Mouse (Mus musculus): ENCODE measurements at regions not wholly inside any gene's neighbourhood (a gene's known extent, or its start where the extent isn't known, plus 50 kb on each side); places are given as distances from the start of the nearest gene placed in this dataset.
"Not testable (repeated sequence)": the region's sequence is repeated elsewhere in the genome, so short reads cannot be mapped to it uniquely, and the experiment has no call there.

DNA sequence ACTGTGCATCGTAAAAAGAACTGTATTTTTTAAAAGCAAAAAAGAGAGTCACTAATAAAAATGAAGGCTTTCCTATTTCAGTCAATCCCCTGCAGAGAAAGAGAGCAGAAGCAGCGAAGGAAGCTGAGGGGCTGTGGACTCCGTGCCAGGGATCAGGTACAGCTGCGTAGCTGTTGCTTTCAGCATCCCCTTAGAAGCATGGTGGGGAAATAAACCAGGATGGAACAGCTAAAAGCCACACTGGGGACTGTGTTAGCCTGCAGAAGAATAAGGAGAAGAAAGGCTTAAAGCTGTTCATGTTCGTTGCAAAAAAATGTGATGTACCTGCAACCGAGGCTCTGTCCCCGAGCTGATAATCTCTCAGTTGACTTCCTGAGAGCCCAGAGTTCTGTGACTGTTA is 1302.6 kb upstream of the Sel1l start:
- no peak for DNase-seq (ENCODE audit: low spot score)

DNA sequence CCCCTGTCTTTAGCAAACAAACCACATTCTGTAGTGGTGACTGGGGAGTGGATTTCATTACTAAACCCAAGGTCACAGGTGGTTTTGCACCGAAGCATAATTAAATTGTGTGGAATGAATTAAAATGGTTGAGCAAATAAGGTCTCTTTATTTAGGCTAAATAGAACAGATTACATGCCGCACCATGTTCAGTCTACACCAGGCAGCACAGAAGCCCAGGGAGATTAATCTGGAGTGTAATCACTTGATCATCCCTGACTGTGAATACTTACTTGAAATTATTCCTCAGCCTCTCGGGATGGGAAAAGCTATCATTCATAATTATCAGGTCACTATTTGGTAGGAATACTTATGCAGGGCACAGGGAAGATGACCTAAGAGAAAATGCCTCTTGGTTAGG is 1293.3 kb upstream of the Sel1l start:
- DNase-seq (ENCODE audit: low spot score): no peak

DNA sequence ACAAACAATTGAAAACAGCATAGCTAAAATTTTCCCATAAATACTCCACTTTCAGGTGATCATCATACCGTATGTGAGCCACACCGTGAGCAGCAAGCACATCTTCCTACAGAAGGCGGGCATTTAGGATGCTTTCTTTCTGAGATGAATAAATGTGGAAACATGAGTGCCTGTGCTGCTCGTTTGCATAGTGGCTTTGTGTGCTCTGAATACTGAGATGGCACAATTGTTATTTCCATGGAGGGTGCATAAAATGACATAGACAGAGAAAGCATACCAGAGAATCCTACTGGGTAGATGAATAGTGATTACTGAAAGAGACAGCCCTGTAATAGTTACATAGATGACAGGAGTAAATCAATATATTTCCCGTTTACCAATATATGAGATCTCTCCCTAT is 1287.4 kb upstream of the Sel1l start:
- DNase-seq (ENCODE audit: low spot score): no peak

DNA sequence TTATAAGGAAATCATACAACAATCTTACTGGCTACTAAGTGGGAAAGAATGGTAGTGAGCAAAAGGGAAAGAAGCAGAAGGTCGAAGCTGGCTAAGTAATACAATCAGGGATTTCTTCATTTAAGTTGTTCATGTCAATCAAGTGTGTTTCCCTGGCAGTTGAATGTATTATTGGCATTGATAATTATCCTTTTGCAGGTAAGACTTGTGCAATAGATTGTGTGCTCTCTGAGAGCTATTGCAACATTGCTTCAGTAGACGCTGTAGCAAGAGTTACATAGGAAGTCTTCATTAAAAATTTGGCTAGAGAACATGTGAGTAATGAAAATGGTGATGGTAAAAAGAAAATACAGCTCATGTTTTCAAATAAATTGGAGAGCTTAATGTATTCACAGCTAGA is 1273.3 kb upstream of the Sel1l start:
- no peak for DNase-seq (ENCODE audit: low spot score)

DNA sequence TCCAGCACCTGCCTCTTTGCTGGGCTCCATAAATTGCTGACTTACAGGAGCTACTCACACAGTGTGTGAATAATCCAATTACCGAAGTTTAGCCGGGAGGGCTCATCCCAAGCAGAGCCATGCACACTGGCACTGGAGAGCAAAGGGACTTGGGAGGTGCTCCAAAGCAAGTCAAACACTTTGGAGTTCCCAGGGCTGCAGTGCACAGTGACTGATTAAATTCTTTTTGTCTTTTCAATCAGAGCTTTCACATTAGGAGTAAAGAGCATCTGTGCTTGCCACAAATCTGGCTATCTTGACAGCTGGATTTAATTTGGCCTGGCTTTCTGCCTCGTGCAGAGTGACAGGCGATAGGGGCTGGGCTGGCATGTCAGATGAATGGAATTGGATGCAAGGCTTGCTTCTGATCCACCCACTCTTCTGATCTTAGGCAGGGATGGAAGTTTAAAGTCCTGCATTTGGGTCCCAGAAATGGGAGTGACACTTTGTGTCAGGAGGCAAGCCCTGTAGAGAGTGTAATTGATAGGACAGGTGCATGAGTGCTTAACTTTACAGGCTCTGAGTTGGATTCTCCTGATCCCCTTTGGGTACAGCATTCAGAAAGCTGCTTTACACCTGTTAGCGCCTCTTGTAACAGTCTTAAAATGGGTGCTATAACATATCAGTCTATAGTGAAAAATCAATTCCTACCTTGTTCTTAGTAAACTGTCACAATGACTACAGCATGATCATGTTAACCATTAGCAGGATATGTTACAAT is 1239.3 kb upstream of the Sel1l start:
- no peak for DNase-seq (ENCODE audit: low spot score)

DNA sequence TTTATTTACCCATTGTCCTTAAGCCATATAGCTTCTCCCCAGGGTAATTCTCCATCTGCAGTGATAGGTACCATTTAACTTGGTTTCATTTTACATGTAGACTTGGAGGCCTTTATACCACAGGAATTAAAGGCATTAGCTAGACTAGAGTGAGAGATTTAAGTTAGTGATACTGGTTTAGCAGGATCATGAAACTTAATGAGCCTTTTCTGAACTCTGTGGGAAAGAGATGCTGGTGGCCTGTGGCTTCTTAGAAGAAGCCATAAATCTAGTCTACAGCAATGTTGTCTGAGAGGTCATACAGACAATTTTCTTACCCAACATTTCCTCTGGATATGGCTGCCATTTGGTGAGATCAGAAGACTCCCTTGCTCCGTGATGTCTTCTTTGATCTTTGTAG is 1214.9 kb upstream of the Sel1l start:
- no peak for DNase-seq (ENCODE audit: low spot score)

DNA sequence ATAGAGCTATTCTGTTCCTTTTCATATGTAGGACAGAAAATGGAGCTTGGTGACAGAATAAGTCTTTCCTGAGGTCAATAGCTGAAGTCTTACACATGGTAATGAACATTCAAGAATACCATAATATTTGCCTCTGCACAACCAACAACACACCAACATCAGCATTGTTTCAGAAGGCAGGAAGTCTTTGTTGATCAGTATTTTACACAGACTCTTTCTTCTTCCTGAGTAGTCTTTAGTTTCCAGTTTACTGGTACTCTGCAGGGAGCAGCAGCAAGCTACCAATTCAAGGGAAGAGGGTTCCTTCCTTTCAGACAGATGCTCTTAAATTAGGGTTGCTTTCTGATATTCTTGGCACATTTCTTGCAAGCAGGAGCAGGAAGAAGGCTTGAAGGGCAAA is 1170.7 kb upstream of the Sel1l start:
- no peak for DNase-seq (ENCODE audit: low spot score)

DNA sequence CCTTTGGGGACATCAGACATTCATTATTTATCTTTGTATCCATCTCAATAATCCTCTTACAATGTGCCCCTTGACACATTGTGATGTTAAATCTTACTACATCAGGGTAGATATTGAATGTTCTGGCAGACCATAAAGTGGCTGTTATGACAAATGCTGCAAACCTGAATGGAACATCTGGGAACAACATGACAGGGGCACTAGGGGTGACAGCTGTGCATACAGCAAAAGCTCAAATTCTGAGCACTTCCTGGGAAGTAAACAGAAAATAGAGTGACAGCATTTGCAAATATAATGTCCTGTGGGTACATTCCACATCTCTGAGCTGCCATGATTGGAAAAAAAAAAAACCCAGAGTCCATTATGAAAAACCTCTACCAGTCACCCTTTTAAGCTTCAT is 1162.6 kb upstream of the Sel1l start:
- DNase-seq (ENCODE audit: low spot score): no peak

DNA sequence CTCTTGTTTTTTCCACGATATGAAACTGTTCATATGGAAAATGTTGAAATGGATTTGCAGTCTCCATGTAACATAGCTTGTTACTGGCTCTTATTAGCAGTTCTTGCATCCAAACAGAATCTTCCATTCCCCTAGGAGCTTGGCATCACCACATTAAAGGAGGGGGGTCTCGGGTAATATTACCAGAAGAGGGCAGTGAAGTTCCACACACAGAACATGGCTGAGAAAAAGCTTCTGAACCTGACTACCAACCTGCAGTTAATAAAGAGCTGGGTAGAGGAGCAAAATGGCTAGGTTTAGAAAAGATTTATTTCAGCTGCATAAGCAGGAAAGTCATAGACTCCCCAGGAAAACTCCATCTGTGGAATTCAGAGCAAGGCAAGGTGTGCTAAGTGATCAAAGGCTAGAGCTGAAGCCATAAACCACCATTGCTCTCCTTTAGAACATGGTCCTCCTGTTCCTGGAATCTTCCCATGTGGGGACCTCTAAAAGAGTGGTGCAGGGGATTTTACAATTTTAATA is 1157.9 kb upstream of the Sel1l start:
- DNase-seq (ENCODE audit: low spot score): no peak

DNA sequence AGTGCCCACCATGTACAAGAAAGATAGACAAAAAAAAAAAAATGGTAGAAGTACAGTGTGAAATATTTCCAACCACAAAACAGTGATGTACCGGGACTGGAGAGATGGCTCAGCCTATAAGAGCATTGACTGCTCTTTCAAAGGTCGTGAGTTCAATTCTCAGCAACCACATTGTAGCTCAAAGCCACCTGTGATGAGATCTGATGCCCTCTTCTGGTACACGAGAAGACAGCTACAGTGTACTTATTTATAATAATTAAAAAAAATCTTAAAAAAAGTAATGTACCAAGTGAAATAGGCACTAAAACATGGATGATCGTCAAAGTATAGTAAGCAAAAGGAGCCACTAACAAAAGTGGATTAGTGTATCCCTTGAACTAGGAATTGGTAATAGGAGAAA is 1154.2 kb upstream of the Sel1l start:
- DNase-seq (ENCODE audit: low spot score): no peak

DNA sequence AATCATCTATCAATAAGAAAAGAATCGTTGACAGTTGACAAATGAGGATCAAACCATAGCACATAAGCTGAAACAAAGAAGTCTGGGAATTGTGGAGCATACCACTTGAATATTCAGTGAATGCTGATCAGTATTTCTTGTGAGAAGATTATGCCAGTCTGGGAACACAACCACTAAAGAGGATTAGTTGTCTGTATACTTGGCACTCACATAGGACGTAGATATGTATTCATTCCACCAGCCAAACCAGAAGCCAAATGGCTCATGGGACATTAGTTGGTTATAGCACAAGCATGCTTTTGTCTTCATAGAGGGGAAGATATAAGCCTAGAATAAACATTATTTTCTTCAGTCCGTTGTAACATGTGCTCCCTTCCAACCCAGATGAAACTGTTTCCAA is 1126.7 kb upstream of the Sel1l start:
- DNase-seq (ENCODE audit: low spot score): no peak

DNA sequence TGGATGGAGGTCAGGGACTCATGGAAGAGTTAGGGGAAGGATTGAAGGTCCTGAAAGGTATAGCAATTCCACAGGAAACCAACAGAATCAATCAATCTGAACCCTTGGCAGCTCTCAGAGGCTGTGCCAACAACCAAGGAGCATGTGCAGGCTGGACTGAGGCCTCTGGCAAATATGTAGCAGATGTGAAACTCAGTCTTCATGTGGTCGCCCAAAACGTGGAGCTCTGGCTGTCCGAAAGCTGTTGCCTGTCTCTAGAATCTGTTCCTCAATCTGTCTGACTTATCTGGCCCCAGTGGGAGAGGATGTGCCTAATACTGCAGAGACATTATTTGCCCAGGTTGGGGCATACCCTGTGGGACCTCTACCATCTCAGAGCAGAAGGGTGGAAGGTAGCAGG is 1095.4 kb upstream of the Sel1l start:
- DNase-seq (ENCODE audit: low spot score): no peak

DNA sequence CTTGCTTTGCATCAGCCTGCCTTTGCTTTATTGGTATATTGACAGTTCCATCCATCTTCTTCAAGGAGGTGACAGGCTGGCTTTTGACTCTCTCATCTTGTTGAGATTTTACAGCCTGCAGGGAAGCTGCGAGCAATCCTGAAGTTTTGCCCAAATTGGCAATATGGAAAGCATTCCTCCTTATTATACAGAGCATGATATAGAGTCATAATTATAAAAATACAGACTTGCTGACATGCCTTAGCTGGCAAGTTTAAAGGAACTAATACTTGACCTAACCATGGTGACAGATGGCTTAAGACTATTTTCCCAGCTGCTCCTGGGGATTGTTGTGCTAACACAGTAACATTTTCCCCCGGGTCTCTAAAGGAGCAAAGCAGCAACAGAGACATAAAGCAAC is 1078.6 kb upstream of the Sel1l start:
- no peak for DNase-seq (ENCODE audit: low spot score)

DNA sequence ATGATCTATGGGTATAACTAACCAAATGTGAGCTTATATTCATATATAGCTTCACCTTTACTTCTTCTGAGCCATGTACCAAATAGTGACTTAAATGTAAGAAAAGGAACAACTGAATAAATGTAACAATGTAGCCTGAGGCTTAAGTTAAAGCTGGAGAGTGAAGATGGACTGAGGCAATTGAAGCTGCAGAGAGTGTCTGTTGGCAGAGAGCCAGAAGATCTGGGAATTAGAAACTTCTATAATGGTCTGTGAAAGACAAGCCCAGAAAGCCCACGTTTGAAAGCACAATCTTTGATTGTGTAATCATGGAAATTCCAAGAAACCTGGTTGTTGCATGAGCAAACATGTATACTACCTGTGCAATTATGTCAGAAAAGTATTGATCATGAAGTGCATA is 1078.0 kb upstream of the Sel1l start:
- DNase-seq (ENCODE audit: low spot score): no peak

DNA sequence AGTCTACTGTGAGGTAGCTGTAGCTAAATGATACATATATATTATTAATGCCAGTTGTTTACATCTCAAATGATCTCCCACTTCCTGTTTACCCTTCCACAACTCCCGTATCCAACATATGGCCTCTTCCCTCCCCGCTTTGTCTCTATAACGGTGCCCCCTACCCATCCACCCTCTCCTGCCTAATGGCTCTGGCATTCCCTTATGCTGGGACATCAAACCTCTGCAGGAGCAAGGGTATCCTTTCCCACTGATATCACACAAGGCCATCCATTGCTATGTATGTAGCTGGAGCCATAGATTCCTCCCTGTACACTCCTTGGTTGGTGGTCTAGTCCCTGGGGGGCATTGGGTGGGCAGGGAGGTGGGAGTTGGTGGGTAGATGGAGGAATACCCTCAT is 1071.0 kb upstream of the Sel1l start:
- no peak for DNase-seq (ENCODE audit: low spot score)

DNA sequence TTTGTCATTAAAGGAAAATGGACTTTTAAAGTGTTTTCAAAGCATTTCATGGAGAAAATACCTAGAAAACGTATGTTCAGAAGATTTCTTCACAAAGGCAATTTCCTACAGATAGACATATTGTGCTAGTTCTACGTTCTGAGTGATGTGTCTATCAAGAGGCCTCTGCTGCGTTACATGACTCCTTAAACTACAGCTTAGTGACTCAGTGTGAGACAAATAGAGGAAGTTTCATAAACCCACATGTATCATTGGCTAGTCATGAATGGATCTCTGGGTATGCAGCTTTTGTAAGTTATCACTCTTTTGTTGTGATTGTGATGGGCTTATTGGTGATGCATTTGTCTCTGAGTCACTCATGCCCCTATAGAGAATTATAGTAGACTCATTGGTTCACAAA is 1067.3 kb upstream of the Sel1l start:
- no peak for DNase-seq (ENCODE audit: low spot score)

DNA sequence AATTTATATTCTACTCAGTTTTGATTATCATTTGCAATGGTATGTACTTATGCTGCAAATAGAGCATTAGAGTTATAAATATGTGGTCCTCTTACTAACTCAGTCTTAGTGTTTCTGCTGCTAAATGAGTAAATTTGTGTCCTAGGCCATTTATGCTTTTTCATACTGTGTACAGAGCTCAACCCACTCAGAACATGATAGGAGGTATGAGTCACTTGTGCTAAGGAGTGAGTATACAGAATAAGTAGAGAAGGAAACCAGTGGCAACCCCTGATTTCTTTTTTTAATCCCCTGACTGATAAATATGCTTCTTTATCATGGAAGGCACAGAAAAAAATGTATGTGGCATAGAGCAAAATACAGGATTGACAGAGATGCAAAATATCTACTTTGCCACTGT is 1066.8 kb upstream of the Sel1l start:
- no peak for DNase-seq (ENCODE audit: low spot score)

DNA sequence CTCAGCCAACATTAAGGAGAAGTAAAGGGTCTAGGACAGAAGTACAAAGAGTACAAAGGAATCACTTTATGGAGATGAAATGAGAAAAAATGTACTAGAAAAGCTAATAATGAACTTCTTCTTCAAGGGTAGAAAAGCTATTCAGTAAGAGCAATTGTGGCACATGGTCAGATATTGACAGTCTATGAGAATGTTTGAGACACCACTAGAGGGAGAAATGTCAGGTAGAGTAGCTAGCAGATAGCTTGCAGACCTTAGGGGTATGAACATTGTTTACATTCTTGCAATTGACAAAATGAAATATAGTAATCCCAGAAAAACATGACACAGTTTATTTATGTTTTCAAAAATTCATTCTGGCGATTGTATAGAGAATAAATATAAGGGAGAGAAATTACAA is 1066.2 kb upstream of the Sel1l start:
- DNase-seq (ENCODE audit: low spot score): no peak

DNA sequence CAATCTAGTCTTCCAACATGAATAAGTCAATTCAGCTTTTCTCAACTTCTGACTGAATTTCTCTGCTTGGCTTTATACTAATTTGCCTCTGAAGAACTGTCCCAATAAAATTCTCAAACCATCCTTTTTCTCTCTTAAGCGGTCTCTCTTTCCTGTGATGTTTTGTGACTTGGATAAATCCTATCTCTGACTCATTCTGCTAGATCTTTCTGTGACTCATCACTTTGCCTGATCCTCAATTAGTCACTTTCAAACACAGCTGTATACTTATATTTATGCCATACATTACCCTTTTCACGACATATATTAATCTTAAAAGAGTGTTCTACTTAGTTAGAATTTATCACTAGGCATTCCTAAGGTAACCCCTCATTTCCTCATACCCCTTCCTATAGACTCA is 1055.4 kb upstream of the Sel1l start:
- no peak for DNase-seq (ENCODE audit: low spot score)

DNA sequence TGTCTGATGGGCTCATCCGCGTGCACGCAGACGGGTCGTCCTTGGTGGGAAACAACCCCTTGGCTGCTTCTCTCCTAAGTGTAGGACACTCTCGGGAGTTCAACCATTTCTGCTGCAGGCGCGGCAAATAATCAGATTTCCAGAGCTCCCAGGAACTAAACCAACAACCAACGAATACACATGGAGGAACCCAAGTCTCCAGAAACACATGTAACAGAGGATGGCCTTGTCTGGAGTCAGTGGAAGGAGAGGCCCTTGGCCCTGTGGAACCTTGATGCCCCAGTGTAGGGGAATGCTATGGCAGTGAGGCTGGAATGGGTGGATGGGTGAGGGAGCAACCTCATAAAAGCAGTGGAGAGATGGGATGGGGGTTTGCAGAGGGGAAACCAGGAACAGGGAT is 1043.4 kb upstream of the Sel1l start:
- no peak for DNase-seq (ENCODE audit: low spot score)

DNA sequence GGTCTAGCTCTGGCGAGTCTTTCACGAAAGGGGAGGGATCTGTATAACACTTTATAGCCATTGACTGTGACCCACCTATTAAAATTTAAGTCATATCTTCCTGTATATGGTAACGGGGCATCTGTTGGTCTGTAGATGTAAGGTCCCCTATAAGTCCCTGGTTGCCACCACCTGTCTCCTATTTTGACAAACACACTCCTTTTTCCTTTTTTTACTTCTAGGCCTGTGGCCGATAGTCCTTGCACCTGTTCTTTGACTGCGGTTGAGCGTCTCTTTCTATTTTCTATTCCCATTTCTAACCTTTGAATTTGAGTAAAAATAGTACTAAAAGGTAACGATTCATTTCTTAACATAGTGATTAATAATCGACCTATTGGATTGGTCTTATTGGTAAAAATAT is 1042.7 kb upstream of the Sel1l start:
- DNase-seq (ENCODE audit: low spot score): not testable (repeated sequence)

DNA sequence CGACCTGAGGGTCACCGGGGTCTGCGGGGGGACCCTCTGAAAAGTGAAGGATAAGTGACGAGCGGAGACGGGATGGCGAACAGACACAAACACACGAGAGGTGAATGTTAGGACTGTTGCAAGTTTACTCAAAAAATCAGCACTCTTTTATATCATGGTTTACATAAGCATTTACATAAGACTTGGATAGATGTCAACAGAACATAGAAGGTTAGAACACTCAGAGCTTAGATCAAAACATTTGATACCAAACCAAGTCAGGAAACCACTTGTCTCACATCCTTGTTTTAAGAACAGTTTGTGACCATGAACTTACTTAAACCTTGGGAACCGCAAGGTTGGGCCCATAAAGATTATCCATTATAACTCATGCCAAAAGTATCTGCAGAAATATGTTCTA is 1042.2 kb upstream of the Sel1l start:
- not testable (repeated sequence) for DNase-seq (ENCODE audit: low spot score)

DNA sequence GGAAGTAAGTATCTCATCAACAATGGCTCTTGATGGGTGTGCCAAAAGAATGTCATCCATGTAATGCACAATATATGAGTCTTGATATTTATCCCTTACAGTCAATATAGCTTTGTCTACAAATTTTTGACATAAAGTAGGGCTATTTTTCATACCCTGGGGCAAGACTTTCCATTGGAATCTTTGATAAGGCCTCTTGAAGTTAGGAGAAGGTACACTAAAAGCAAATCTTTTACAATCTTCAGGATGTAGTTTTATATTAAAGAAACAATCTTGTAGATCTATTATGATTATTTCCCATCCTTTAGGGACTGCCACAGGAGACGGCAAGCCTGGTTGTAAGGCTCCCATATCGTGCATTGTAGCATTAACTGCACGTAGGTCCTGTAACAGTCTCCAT is 1038.8 kb upstream of the Sel1l start:
- DNase-seq (ENCODE audit: low spot score): no peak

DNA sequence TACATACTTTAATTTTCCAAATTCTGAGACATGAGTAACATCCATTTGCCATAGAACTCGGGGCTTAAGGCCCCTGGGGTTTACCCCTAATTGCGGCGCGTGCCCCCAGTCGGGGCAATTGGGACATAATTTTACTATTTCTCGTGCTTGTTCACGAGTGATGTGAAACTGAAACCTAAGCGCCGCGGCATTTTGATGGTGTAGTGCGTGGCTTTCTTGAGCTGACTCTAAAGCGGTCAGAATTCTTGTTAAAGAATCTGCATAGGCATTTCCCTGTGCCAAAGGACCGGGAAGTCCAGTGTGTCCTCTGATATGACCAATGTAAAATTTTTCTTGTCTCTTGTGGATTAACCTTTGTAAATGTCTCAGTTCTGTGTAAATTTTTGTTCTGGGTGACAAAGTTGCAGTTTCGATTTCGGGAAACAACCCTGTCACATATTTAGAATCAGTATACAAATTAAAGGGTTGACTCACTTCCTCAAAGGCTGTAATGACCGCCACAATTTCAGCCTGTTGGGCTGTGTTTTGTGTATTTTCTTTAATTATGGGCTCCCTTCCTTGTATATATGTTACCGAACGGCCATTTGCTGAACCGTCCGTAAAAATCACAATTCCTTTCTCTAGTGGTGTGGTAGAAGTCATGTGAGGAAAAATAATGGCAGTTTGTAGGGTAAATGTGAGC is 1037.6 kb upstream of the Sel1l start:
- DNase-seq (ENCODE audit: low spot score): not testable (repeated sequence)
